Mouse (Mus musculus) hindbrain, embryonic 14.5 days (tissue): ENCODE measurements at regions not wholly inside any gene's neighbourhood (a gene's known extent, or its start where the extent isn't known, plus 50 kb on each side); places are given as distances from the start of the nearest gene placed in this dataset.

Experiments
- ATAC-seq: fragments of 200-750 bp; cut with Nextera tagmentation; 2 replicates; pipeline ENCODE4 v1.8.0; 2017; ENCODE audit warnings: moderate number of reproducible peaks, mild to moderate bottlenecking, moderate TSS enrichment, moderate library complexity; ENCODE audit not compliant: low FRiP score
- DNase-seq: peaks from one replicate; pipeline ENCODE4 v3.0.0-alpha.2; 2015; ENCODE audit warnings: low spot score
- H3K27ac ChIP-seq: fragments of 300-500 bp; sonication (generic); 2 replicates; pipeline ENCODE4 v1.5.1; 2014; ENCODE audit warnings: mild to moderate bottlenecking, moderate library complexity
- H3K27me3 ChIP-seq: fragments of 300-500 bp; sonication (generic); 2 replicates; pipeline ENCODE4 v1.6.1; 2014; ENCODE audit warnings: mild to moderate bottlenecking, low read length, mixed read lengths; ENCODE audit not compliant: control insufficient read depth, insufficient read depth
- H3K36me3 ChIP-seq: fragments of 300-500 bp; sonication (generic); replicated peaks from 2 replicates; pipeline ENCODE4 v1.6.1; 2014; ENCODE audit not compliant: control insufficient read depth, insufficient read depth
- H3K4me1 ChIP-seq: fragments of 300-500 bp; sonication (generic); replicated peaks from 2 replicates; pipeline ENCODE4 v1.6.1; 2014; ENCODE audit warnings: antibody characterized with exemption, low read length, mixed read lengths; ENCODE audit not compliant: control insufficient read depth, insufficient read depth
- H3K4me2 ChIP-seq: fragments of 300-500 bp; sonication (generic); replicated peaks from 2 replicates; pipeline ENCODE4 v1.6.1; 2014; ENCODE audit warnings: mild to moderate bottlenecking, moderate library complexity
- H3K4me3 ChIP-seq: fragments of 300-500 bp; sonication (generic); replicated peaks from 2 replicates; pipeline ENCODE4 v1.5.1; 2014; ENCODE audit warnings: mild to moderate bottlenecking, low read length
- H3K9ac ChIP-seq: fragments of 300-500 bp; sonication (generic); 2 replicates; pipeline ENCODE4 v1.6.1; 2014
- H3K9me3 ChIP-seq: fragments of 300-500 bp; sonication (generic); 2 replicates; pipeline ENCODE4 v1.6.1; 2016; ENCODE audit warnings: low read length; ENCODE audit not compliant: control insufficient read depth
- WGBS: fragments of 180-500 bp; shearing (Covaris S2); extraction: QIAGEN DNeasy Blood & Tissue Kit; methylation state at CpG from one replicate; pipeline ENCODE4 v1.1.7; 2014; 5-methylcytosine and 5-hydroxymethylcytosine counted together

DNA sequence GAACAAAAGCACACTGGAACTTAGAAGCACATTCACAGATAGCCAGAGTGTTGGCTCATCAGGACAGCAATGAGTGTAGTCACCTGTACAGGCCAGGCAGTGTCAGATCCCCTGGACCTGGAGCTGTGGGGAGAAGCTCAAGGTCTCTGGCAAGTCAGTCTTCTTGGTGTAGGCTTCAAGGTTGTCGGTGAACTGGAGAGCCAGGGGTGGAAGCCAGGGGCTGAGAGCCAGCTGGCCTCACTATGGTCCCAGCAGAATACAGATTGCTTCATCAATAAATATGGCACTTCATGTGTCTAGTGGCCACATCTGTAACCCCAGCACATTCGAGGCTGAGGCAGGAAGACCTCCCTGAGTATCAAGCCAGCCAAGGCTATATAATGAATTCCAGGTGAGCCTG is 101.0 kb upstream of the Tgfbr2 start:
- Histone ChIP-seq H3K4me3 (no peak overlapping the region), H3K4me1 (no peaks in the 10 kb centered on the region), H3K4me2 (no peak overlapping the region), H3K9ac (no peak overlapping the region), H3K36me3 (no peaks in the 10 kb centered on the region), H3K27ac (no peak overlapping the region), H3K27me3 (no peaks in the 10 kb centered on the region), H3K9me3 (no peaks in the 10 kb centered on the region)
- WGBS, result 74% methylated on average over 2 of the region's 2 CpGs
- no peak for ATAC-seq
- no peak for DNase-seq

DNA sequence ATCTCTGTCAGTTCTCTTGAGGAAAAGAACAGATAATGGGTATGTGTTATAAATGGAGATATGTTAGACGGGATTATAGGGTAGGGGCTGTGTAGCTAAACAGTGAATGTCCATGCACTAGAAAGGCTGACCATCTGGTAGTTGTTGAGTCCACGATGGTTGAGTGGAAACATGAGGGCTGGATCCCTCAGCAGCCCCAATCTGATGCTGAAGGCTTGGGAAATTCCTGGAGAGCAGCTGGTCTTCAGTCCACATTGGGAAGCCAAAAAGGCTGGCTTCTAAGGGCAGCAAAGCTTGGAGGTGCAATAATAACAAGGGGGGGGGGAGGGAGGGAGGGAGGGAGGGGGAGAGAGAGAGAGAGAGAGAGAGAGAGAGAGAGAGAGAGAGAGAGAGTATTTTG is 97.3 kb upstream of the Tgfbr2 start:
- Histone ChIP-seq H3K27ac (no peak overlapping the region), H3K36me3 (no peaks in the 10 kb centered on the region)

GRCm38 (mm10) chr9:116270417-116270828 is 95.3 kb upstream of the Tgfbr2 start:
- Histone ChIP-seq H3K36me3 (no peaks in the 10 kb centered on the region), H3K9me3 (no peaks in the 10 kb centered on the region), H3K4me1 (no peaks in the 10 kb centered on the region), H3K4me2 (no peak overlapping the region), H3K27ac (no peak overlapping the region), H3K9ac (no peak overlapping the region), H3K27me3 (no peaks in the 10 kb centered on the region), H3K4me3 (no peak overlapping the region)
- ATAC-seq (no peak), DNase-seq (no peak)
- WGBS, result 78% methylated on average over 6 of the region's 6 CpGs

More for the DNA sequence above, 97.3 kb upstream of the Tgfbr2 start:
- H3K9ac ChIP-seq, result no peak overlapping the region
- H3K4me1 ChIP-seq, result no peaks in the 10 kb centered on the region
- DNase-seq (no peak), ATAC-seq (no peak)
- no peak overlapping the region for H3K4me2 ChIP-seq
- no peak overlapping the region for H3K4me3 ChIP-seq
- H3K9me3 ChIP-seq, result no peaks in the 10 kb centered on the region
- no peaks in the 10 kb centered on the region for H3K27me3 ChIP-seq
- WGBS, result 90% methylated on average over 2 of the region's 2 CpGs

DNA sequence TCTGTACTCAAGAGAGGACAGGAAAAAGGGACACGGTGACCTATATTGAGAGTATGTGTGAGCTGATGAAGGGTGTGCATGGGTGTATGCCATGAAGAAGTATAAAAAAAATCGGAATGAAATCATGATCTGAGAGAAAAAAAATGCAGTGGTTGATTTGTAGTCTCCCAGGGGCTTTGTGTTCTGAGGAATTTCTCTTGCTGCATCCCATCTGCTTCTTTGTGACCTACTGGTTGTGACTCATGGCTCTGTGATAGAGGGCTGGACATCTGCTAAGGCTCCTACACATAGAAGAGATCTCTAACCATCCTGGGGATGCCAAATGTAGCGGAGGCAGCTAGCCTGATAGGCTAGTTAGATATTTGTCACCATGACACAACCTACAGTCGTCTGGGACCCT is 92.3 kb upstream of the Tgfbr2 start:
- Histone ChIP-seq H3K27ac (no peak overlapping the region), H3K4me1 (no peaks in the 10 kb centered on the region), H3K9me3 (no peaks in the 10 kb centered on the region), H3K4me2 (no peak overlapping the region), H3K36me3 (no peaks in the 10 kb centered on the region), H3K4me3 (no peak overlapping the region), H3K27me3 (no peaks in the 10 kb centered on the region), H3K9ac (no peak overlapping the region)
- WGBS, result 85% methylated on average over 4 of the region's 4 CpGs
- ATAC-seq (no peak), DNase-seq (no peak)

GRCm38 (mm10) chr9:116263833-116264232 is 88.7 kb upstream of the Tgfbr2 start:
- Histone ChIP-seq H3K4me3 (no peak overlapping the region), H3K4me2 (no peak overlapping the region), H3K9me3 (no peaks in the 10 kb centered on the region), H3K27me3 (no peaks in the 10 kb centered on the region), H3K4me1 (no peaks in the 10 kb centered on the region), H3K36me3 (no peaks in the 10 kb centered on the region), H3K9ac (no peak overlapping the region), H3K27ac (no peak overlapping the region)
- WGBS, result 90% methylated on average over 7 of the region's 7 CpGs
- no peak for DNase-seq
- no peak for ATAC-seq

- no peaks in the 10 kb centered on the region for H3K27me3 ChIP-seq
- WGBS, result 84% methylated on average over 10 of the region's 10 CpGs
- H3K9me3 ChIP-seq, result no peaks in the 10 kb centered on the region
- H3K4me1 ChIP-seq, result no peaks in the 10 kb centered on the region
- no peak overlapping the region for H3K4me2 ChIP-seq
- no peak overlapping the region for H3K27ac ChIP-seq
- H3K36me3 ChIP-seq, result no peaks in the 10 kb centered on the region
- no peak overlapping the region for H3K4me3 ChIP-seq
- no peak overlapping the region for H3K9ac ChIP-seq
- DNase-seq (no peak), ATAC-seq (no peak)
These were observed 84.4 kb upstream of the Tgfbr2 start for GRCm38 (mm10) chr9:116259569-116259968.

GRCm38 (mm10) chr9:116253546-116253945 is 78.4 kb upstream of the Tgfbr2 start:
- Histone ChIP-seq H3K36me3 (no peaks in the 10 kb centered on the region), H3K4me2 (no peak overlapping the region), H3K4me1 (0 out of 2 replicates have a peak, but pooled peaks cover 4% of the 10 kb centered on the region), H3K27ac (peak overlapping the region; percentile 74), H3K4me3 (no peak overlapping the region), H3K9me3 (no peaks in the 10 kb centered on the region), H3K27me3 (no peaks in the 10 kb centered on the region), H3K9ac (no peak overlapping the region)
- 71% methylated on average over 15 of the region's 15 CpGs for WGBS
- ATAC-seq (no peak), DNase-seq (no peak)

- H3K4me1 ChIP-seq, result 0 out of 2 replicates have a peak, but pooled peaks cover 4% of the 10 kb centered on the region
- peak overlapping the region; percentile 74 for H3K27ac ChIP-seq
- H3K27me3 ChIP-seq, result no peaks in the 10 kb centered on the region
- ATAC-seq (no peak), DNase-seq (no peak)
- 77% methylated on average over 8 of the region's 8 CpGs for WGBS
- H3K9ac ChIP-seq, result no peak overlapping the region
- no peaks in the 10 kb centered on the region for H3K36me3 ChIP-seq
- H3K9me3 ChIP-seq, result no peaks in the 10 kb centered on the region
- H3K4me3 ChIP-seq, result no peak overlapping the region
- no peak overlapping the region for H3K4me2 ChIP-seq
These were observed 77.6 kb upstream of the Tgfbr2 start for GRCm38 (mm10) chr9:116252788-116253187.

GRCm38 (mm10) chr9:116249791-116250190 is 74.6 kb upstream of the Tgfbr2 start:
- Histone ChIP-seq H3K36me3 (no peaks in the 10 kb centered on the region), H3K27me3 (no peaks in the 10 kb centered on the region), H3K4me1 (0 out of 2 replicates have a peak, but pooled peaks cover 4% of the 10 kb centered on the region), H3K27ac (no peak overlapping the region), H3K4me3 (no peak overlapping the region), H3K4me2 (no peak overlapping the region), H3K9me3 (no peaks in the 10 kb centered on the region), H3K9ac (no peak overlapping the region)
- WGBS, result 94% methylated on average over 2 of the region's 2 CpGs
- ATAC-seq (no peak), DNase-seq (no peak)

- no peak for DNase-seq
- Histone ChIP-seq H3K4me1 (no peaks in the 10 kb centered on the region), H3K4me2 (no peak overlapping the region), H3K9ac (no peak overlapping the region), H3K36me3 (no peaks in the 10 kb centered on the region), H3K27me3 (no peaks in the 10 kb centered on the region), H3K27ac (no peak overlapping the region), H3K9me3 (no peaks in the 10 kb centered on the region), H3K4me3 (no peak overlapping the region)
- 89% methylated on average over 5 of the region's 5 CpGs for WGBS
- ATAC-seq, result no peak
These were observed 70.0 kb upstream of the Tgfbr2 start for GRCm38 (mm10) chr9:116245136-116245535.
